Mouse (Mus musculus): ENCODE results near the gene Scarb1. TPM values are rescaled to one million over a fixed set of nuclear protein-coding genes. Genes with fewer than 3 reads are reported as not detected.

Scarb1 gene
- polyA plus RNA-seq, 1 experiment, result 188 TPM

GRCm38 (mm10) chr5:125305229-125306081, 35.4 kb downstream of the Scarb1 start:
- H3K27me3 ChIP-seq (ENCODE audit: control insufficient read depth, insufficient read depth, low read length), result no peaks in the 10 kb centered on the region
- no peaks in the 10 kb centered on the region for H3K36me3 ChIP-seq (ENCODE audit: control insufficient read depth, insufficient read depth, low read length)
- no peak overlapping the region for H3K27ac ChIP-seq (ENCODE audit: control insufficient read depth, insufficient read depth, low read depth, low read length)
- TF ChIP-seq POLR2A (IDR thresholded peaks at IDR 0.05; ENCODE audit: control insufficient read depth, low read depth, low read length) (no peak; the same call in 1 of the 2 replicates), CTCF (IDR thresholded peaks at IDR 0.05; ENCODE audit: control insufficient read depth, insufficient read depth, insufficient replicate concordance, low read depth, low read length) (no peak)
- peak overlapping the region; percentile 41 for H3K4me3 ChIP-seq (ENCODE audit: control insufficient read depth, low read depth, low read length)
- peaks cover 9% of the 10 kb centered on the region for H3K4me1 ChIP-seq (ENCODE audit: control insufficient read depth, insufficient read depth, low read length)

DNA sequence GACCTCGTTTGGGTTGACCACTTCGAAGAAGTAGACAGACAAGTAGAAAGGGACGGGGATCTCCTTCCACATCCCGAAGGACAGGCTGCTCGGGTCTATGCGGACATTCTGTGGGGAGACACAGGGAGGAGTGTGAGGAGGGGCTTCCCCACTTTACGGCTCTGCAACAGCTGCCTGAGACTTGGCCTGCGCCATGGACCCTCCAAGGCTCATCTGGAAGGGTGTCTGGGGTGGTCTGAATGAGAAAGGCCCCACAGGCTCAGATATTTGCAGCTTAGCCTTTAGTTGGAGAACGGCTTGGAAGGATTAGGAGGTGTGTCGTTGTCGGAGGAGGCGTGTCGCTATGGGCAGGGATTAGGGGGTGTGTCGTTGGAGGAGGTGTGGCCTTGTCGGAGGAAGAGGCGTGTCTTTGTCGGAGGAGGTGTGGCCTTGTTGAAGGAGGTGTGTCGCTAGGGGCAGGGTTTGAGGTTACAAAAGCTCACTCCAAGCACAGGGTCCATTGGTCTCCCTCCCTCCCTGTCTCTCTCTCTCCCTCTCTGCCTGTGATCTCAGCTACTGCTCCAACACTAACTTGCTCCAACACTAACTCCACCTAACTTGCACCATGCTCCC, 36.5 kb downstream of the Scarb1 start:
- TF ChIP-seq CTCF (IDR thresholded peaks at IDR 0.05; ENCODE audit: control insufficient read depth, insufficient read depth, insufficient replicate concordance, low read depth, low read length) (no peak; the same call in 1 of the 2 replicates), POLR2A (IDR thresholded peaks at IDR 0.05; ENCODE audit: control insufficient read depth, low read depth, low read length) (peak; percentile 78; the same call in 1 of the 2 replicates)
- Histone ChIP-seq H3K36me3 (ENCODE audit: control insufficient read depth, insufficient read depth, low read length) (no peaks in the 10 kb centered on the region), H3K4me3 (ENCODE audit: control insufficient read depth, low read depth, low read length) (peak overlapping the region; percentile 85), H3K4me1 (ENCODE audit: control insufficient read depth, insufficient read depth, low read length) (peaks cover 12% of the 10 kb centered on the region), H3K27ac (ENCODE audit: control insufficient read depth, insufficient read depth, low read depth, low read length) (no peak overlapping the region), H3K27me3 (ENCODE audit: control insufficient read depth, insufficient read depth, low read length) (no peaks in the 10 kb centered on the region)

DNA sequence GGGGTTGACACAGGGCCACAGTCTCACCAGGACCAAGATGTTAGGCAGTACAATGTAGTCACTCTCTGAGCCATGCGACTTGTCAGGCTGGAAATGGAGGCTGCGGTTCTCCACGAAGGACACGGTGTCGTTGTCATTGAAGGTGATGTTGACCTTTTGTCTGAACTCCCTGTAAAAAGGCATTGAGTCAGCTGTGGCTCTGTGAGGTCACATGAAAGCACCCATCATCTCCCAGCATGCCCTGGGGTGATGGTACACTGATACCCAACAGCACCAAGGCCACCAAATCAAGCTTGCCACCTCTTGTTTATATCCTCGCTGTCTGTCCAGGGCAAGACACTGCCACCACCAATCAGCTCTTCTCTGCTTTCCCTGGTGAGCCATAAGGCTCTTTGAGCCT, 37.8 kb downstream of the Scarb1 start:
- Histone ChIP-seq H3K27ac (ENCODE audit: control insufficient read depth, insufficient read depth, low read depth, low read length) (peak overlapping the region; percentile 51; the same call in 1 of the 2 replicates), H3K4me3 (ENCODE audit: control insufficient read depth, low read depth, low read length) (peak overlapping the region; percentile 85), H3K36me3 (ENCODE audit: control insufficient read depth, insufficient read depth, low read length) (no peaks in the 10 kb centered on the region), H3K27me3 (ENCODE audit: control insufficient read depth, insufficient read depth, low read length) (no peaks in the 10 kb centered on the region), H3K4me1 (ENCODE audit: control insufficient read depth, insufficient read depth, low read length) (peaks cover 12% of the 10 kb centered on the region)
- TF ChIP-seq POLR2A (IDR thresholded peaks at IDR 0.05; ENCODE audit: control insufficient read depth, low read depth, low read length) (peak; percentile 39; the same call in 1 of the 2 replicates), CTCF (IDR thresholded peaks at IDR 0.05; ENCODE audit: control insufficient read depth, insufficient read depth, insufficient replicate concordance, low read depth, low read length) (no peak)

DNA sequence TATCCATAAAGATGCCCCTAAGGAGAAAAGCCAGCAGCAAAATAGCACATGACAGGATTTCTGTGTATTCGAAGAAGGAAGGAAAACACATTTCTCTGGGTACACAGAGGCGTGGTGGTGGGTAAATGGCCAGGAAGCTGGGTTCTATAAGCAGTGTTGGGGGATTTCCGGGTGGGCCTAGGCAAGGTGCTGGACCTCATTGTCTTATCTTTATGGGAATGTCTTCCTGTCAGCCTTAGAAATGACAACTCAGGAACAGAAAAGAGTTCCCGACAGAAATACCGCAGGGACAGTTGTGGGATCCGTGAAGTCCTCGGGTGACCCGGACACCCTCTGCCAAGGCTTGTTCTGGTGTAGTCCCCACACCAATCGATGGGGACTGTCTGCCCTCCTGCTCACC, 42.7 kb downstream of the Scarb1 start:
- TF ChIP-seq CTCF (IDR thresholded peaks at IDR 0.05; ENCODE audit: control insufficient read depth, insufficient read depth, insufficient replicate concordance, low read depth, low read length) (no peak), POLR2A (IDR thresholded peaks at IDR 0.05; ENCODE audit: control insufficient read depth, low read depth, low read length) (no peak)
- Histone ChIP-seq H3K4me3 (ENCODE audit: control insufficient read depth, low read depth, low read length) (no peak overlapping the region), H3K27ac (ENCODE audit: control insufficient read depth, insufficient read depth, low read depth, low read length) (no peak overlapping the region), H3K4me1 (ENCODE audit: control insufficient read depth, insufficient read depth, low read length) (peaks cover 8% of the 10 kb centered on the region; the same call in 1 of the 2 replicates), H3K27me3 (ENCODE audit: control insufficient read depth, insufficient read depth, low read length) (no peaks in the 10 kb centered on the region), H3K36me3 (ENCODE audit: control insufficient read depth, insufficient read depth, low read length) (no peaks in the 10 kb centered on the region; the same call in 1 of the 2 replicates)

- no peak for TF ChIP-seq CTCF (IDR thresholded peaks at IDR 0.05; ENCODE audit: control insufficient read depth, insufficient read depth, insufficient replicate concordance, low read depth, low read length)
- no peak for TF ChIP-seq POLR2A (IDR thresholded peaks at IDR 0.05; ENCODE audit: control insufficient read depth, low read depth, low read length)
- H3K4me1 ChIP-seq (ENCODE audit: control insufficient read depth, insufficient read depth, low read length), result peaks cover 3% of the 10 kb centered on the region; the same call in 1 of the 2 replicates
- no peak overlapping the region for H3K27ac ChIP-seq (ENCODE audit: control insufficient read depth, insufficient read depth, low read depth, low read length)
- no peaks in the 10 kb centered on the region; the same call in 1 of the 2 replicates for H3K36me3 ChIP-seq (ENCODE audit: control insufficient read depth, insufficient read depth, low read length)
- no peak overlapping the region for H3K4me3 ChIP-seq (ENCODE audit: control insufficient read depth, low read depth, low read length)
- H3K27me3 ChIP-seq (ENCODE audit: control insufficient read depth, insufficient read depth, low read length), result no peaks in the 10 kb centered on the region
Measured at GRCm38 (mm10) chr5:125297171-125297570, 43.7 kb downstream of the Scarb1 start.

GRCm38 (mm10) chr5:125292951-125293350, 47.9 kb downstream of the Scarb1 start:
- H3K27ac ChIP-seq (ENCODE audit: control insufficient read depth, insufficient read depth, low read depth, low read length), result no peak overlapping the region
- no peaks in the 10 kb centered on the region for H3K27me3 ChIP-seq (ENCODE audit: control insufficient read depth, insufficient read depth, low read length)
- TF ChIP-seq CTCF (IDR thresholded peaks at IDR 0.05; ENCODE audit: control insufficient read depth, insufficient read depth, insufficient replicate concordance, low read depth, low read length), result no peak
- H3K36me3 ChIP-seq (ENCODE audit: control insufficient read depth, insufficient read depth, low read length), result no peaks in the 10 kb centered on the region; the same call in 1 of the 2 replicates
- no peak overlapping the region for H3K4me3 ChIP-seq (ENCODE audit: control insufficient read depth, low read depth, low read length)
- H3K4me1 ChIP-seq (ENCODE audit: control insufficient read depth, insufficient read depth, low read length), result no peaks in the 10 kb centered on the region

DNA sequence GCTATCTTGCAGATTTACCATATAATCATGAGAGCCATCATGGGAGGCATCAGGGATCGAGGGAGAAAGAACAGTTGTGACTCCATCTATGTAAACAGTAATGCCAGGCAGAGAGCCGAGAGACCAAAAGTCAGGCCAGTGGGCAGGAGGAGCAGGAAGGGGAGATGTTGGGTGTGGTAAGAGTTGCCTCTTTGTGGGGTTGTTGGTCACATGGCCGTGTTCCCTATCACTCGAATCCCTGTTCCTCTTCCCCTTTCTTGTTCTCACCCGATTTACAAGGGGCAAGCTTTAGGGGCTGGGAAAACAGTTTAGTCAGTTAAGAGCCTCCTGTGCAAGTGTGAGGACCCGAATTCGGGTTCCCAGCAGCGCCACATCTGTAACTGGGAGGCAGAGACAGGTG, 49.0 kb downstream of the Scarb1 start:
- TF ChIP-seq CTCF (IDR thresholded peaks at IDR 0.05; ENCODE audit: control insufficient read depth, insufficient read depth, insufficient replicate concordance, low read depth, low read length), result no peak
- TF ChIP-seq POLR2A (IDR thresholded peaks at IDR 0.05; ENCODE audit: control insufficient read depth, low read depth, low read length), result no peak
- Histone ChIP-seq H3K4me3 (ENCODE audit: control insufficient read depth, low read depth, low read length) (no peak overlapping the region), H3K27me3 (ENCODE audit: control insufficient read depth, insufficient read depth, low read length) (no peaks in the 10 kb centered on the region), H3K27ac (ENCODE audit: control insufficient read depth, insufficient read depth, low read depth, low read length) (no peak overlapping the region), H3K36me3 (ENCODE audit: control insufficient read depth, insufficient read depth, low read length) (no peaks in the 10 kb centered on the region; the same call in 1 of the 2 replicates), H3K4me1 (ENCODE audit: control insufficient read depth, insufficient read depth, low read length) (no peaks in the 10 kb centered on the region)
